Mouse (Mus musculus): Measurements from ENCODE around the gene Nfib.

- TF ChIP-seq CTCF (IDR thresholded peaks at IDR 0.05; ENCODE audit: borderline replicate concordance, control insufficient read depth, extremely low read depth, insufficient read depth, low read length, poor library complexity), result no peak
- TF ChIP-seq POLR2A (IDR thresholded peaks at IDR 0.05; ENCODE audit: control insufficient read depth, extremely low read depth, insufficient read depth, low read length, poor library complexity), result no peak
These were observed 262.1 kb downstream of the Nfib start for GRCm38 (mm10) chr4:82443441-82443840.

All from thymus, adult 2 months (tissue).